Mouse (Mus musculus) bone marrow, adult 2 months (tissue): ENCODE measurements around the gene Fancc. TPM values are rescaled to one million over a fixed set of nuclear protein-coding genes. Genes with fewer than 3 reads are reported as not detected.

Experiments used
- H3K27ac ChIP-seq: fragments of 200-500 bp; 2 replicates; pipeline ENCODE4 v1.5.1; 2012; ENCODE audit warnings: low read depth, mild to moderate bottlenecking, control low read depth, inconsistent platforms, low read length; ENCODE audit not compliant: control insufficient read depth, poor library complexity, insufficient read depth
- H3K4me1 ChIP-seq: fragments of 200-500 bp; 2 replicates; pipeline ENCODE4 v1.6.1; 2011; ENCODE audit warnings: low read length; ENCODE audit not compliant: control insufficient read depth, insufficient read depth
- H3K4me3 ChIP-seq: fragments of 200-500 bp; replicated peaks from 2 replicates; pipeline ENCODE3; 2011; ENCODE audit warnings: mild to moderate bottlenecking, low read depth, low read length, control low read depth; ENCODE audit not compliant: control insufficient read depth
- CTCF ChIP-seq: fragments of 200-500 bp; IDR thresholded peaks from 2 replicates; pipeline ENCODE4 v1.5.1; 2011; ENCODE audit warnings: low read length, control low read depth; ENCODE audit not compliant: control insufficient read depth, insufficient read depth
- POLR2A ChIP-seq: fragments of 200-500 bp; IDR thresholded peaks from 2 replicates; pipeline ENCODE4 v1.6.1; 2011; ENCODE audit warnings: low read depth, mild to moderate bottlenecking, control low read depth, low read length, borderline replicate concordance; ENCODE audit not compliant: control insufficient read depth
- WGBS: fragments of 180-500 bp; shearing (Covaris S2); methylation state at CpG from one replicate; pipeline ENCODE4 v1.1.7; 2018; 5-methylcytosine and 5-hydroxymethylcytosine counted together
- polyA plus RNA-seq: library from polyadenylated mRNA; stranded (reverse); fragments of >200 nt; gene quantifications from 2 replicates; pipeline ENCODE4 v1.2.4, GENCODE M21; 2011; ENCODE audit warnings: low replicate concordance; ENCODE audit not compliant: missing spikeins, insufficient read depth, insufficient read length

Gene Fancc
- polyA plus RNA-seq, 1 experiment, result 9.9 TPM

- H3K27ac ChIP-seq, result no peak overlapping the region
- no peak for TF ChIP-seq CTCF
- no peak for TF ChIP-seq POLR2A
- H3K4me3 ChIP-seq, result no peak overlapping the region
- 76% methylated on average over 2 of the region's 2 CpGs for WGBS
- H3K4me1 ChIP-seq, result no peaks in the 10 kb centered on the region
Measured at GRCm38 (mm10) chr13:63402823-63403222, 94.3 kb downstream of the Fancc start.

GRCm38 (mm10) chr13:63400069-63400468 is 97.0 kb downstream of the Fancc start:
- no peak overlapping the region for H3K27ac ChIP-seq
- TF ChIP-seq POLR2A, result no peak
- no peak for TF ChIP-seq CTCF
- no peak overlapping the region for H3K4me3 ChIP-seq
- H3K4me1 ChIP-seq, result no peaks in the 10 kb centered on the region
- 87% methylated on average over 6 of the region's 6 CpGs for WGBS

DNA sequence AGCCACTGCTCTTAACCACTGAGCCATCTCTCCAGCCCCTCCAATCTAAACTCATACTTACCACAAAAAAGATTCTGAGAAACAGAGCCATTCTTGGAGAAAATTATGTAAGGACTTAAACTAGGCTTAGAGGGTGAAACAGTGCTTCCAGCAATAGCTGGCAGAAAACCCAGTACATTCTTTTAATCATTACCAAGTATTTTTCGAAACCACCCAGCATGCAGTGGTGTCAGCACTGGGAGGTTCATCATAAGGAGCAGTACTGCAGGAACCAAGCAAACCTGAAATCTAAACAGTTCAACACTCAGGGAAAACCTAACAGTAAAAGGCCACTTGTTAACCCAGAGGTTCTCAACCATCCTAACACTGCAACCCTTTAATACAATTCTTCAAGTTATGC is 99.7 kb downstream of the Fancc start:
- no peaks in the 10 kb centered on the region; the same call in 1 of the 2 replicates for H3K4me1 ChIP-seq
- no peak overlapping the region for H3K4me3 ChIP-seq
- H3K27ac ChIP-seq, result no peak overlapping the region
- TF ChIP-seq CTCF, result no peak
- no peak for TF ChIP-seq POLR2A
- 90% methylated on average over 1 of the region's 1 CpGs for WGBS

GRCm38 (mm10) chr13:63394304-63395063 is 102.6 kb downstream of the Fancc start:
- Histone ChIP-seq H3K27ac (no peak overlapping the region), H3K4me3 (no peak overlapping the region), H3K4me1 (no peaks in the 10 kb centered on the region; the same call in 1 of the 2 replicates)
- TF ChIP-seq POLR2A, result no peak
- TF ChIP-seq CTCF, result no peak
- 12% methylated on average over 7 of the region's 7 CpGs for WGBS

- no peak overlapping the region for H3K4me3 ChIP-seq
- H3K4me1 ChIP-seq, result no peaks in the 10 kb centered on the region; the same call in 1 of the 2 replicates
- TF ChIP-seq CTCF, result no peak
- TF ChIP-seq POLR2A, result no peak
- no peak overlapping the region for H3K27ac ChIP-seq
- 79% methylated on average over 2 of the region's 2 CpGs for WGBS
Measured at GRCm38 (mm10) chr13:63385234-63385633, 111.8 kb downstream of the Fancc start.

DNA sequence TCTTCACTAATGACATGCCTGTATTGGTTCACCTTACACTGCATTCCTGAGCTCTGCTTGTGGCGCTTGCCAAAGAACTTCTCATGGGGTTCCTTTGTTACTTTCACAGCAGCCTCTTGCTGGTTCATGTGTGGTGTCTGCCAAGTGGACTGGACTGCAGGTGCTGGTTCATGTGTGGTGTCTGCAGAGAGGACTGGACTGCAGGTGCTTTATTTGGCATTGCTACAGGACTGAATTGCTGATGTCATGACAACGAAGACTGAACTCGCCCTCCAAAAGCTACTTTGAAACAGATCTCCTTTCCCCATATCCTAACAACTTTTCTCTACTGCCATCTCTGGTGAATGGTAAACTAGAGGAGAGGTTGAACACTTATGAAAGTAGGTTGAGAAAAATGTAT is 112.3 kb downstream of the Fancc start:
- TF ChIP-seq POLR2A (no peak), CTCF (no peak)

DNA sequence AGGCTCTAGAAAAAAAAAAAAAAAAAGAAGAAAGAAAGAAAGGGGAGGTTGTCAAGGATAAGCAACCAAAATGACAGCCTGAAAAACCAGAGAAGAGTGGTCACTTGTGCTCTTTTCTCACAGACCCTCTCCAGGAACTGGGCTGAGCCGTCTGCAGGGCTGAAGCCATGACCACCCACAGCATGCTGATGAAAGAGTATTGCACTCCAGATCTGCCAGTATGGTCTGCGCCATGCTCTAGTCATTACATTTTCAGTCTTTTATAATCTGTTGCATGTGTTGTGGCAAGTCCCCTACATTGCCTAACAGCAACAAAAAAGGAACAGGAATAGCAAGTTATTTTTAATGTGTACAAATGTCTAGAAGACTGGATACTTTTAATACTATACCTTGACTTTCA is 114.9 kb downstream of the Fancc start:
- Histone ChIP-seq H3K27ac (no peak overlapping the region), H3K4me3 (no peak overlapping the region), H3K4me1 (no peaks in the 10 kb centered on the region; the same call in 1 of the 2 replicates)
- no peak for TF ChIP-seq CTCF
- no peak for TF ChIP-seq POLR2A
- 45% methylated on average over 2 of the region's 2 CpGs for WGBS

More for the DNA sequence above, 112.3 kb downstream of the Fancc start:
- Histone ChIP-seq H3K4me1 (no peaks in the 10 kb centered on the region; the same call in 1 of the 2 replicates), H3K27ac (no peak overlapping the region), H3K4me3 (no peak overlapping the region)
- 96% methylated on average over 3 of the region's 3 CpGs for WGBS

- no peak overlapping the region for H3K27ac ChIP-seq
Measured at GRCm38 (mm10) chr13:63373460-63374166, 123.5 kb downstream of the Fancc start.

More at GRCm38 (mm10) chr13:63373460-63374166, 123.5 kb downstream of the Fancc start:
- 87% methylated on average over 7 of the region's 7 CpGs for WGBS
- no peak for TF ChIP-seq CTCF
- no peak for TF ChIP-seq POLR2A
- no peaks in the 10 kb centered on the region for H3K4me1 ChIP-seq
- H3K4me3 ChIP-seq, result no peak overlapping the region
